Mouse (Mus musculus): ENCODE results near the gene Cacna1i.

- no peak for TF ChIP-seq CTCF (conservative IDR thresholded peaks at IDR 0.05; ENCODE audit: low read length)
- TF ChIP-seq POU5F1 (IDR thresholded peaks at IDR 0.05; ENCODE audit: borderline replicate concordance, low read length), result no peak
Measured at GRCm38 (mm10) chr15:80248596-80248995, 38.4 kb upstream of the Cacna1i start.

Measured in E14TG2a.4 (cell line).